Mouse (Mus musculus): ENCODE data around the gene Gm21854. TPM values are rescaled to one million over a fixed set of nuclear protein-coding genes. Genes with fewer than 3 reads are reported as not detected.
"Not testable (repeated sequence)": the region's sequence is repeated elsewhere in the genome, so short reads cannot be mapped to it uniquely, and the experiment has no call there.

Gene Gm21854
- total RNA-seq (2021): not detected
- long read RNA-seq, experiment 1: 0 reads
- long read RNA-seq, experiment 2: 0 reads

- not testable (repeated sequence) for DNase-seq
Measured at GRCm38 (mm10) chrY:5656686-5657085, at the start of gene Gm21854. Gm21854 (plus strand) TSS chrY:5656986.

Other genes starting within 250 kb of the Gm21854 start
- gene Gm20914, start 69.0 kb downstream of the Gm21854 start, total RNA-seq (2021): not detected
- gene Gm28171, start 136.4 kb downstream of the Gm21854 start, total RNA-seq (2021): not detected

All from adrenal gland, postnatal 36 days (tissue).